In genomic region chr15:4816752-4817493, GRCm38 (mm10) we compare ENCODE assay signal across 8 mouse cellular contexts.
A peak's percentile ranks its signal among the peaks of the same experiment; 100 is the strongest.
DNase-seq lines count a peak whose midpoint lies in the region; ATAC-seq and TF ChIP-seq lines count a peak whose summit lies in the region.

No protein-coding gene starts in this region.

- peak overlapping the region; percentile 34; the same call in 1 of the 2 replicates for H3K4me3 ChIP-seq in gastrocnemius, adult 2 months

- peak overlapping the region; percentile 38; the same call in 1 of the 2 replicates for H3K27ac ChIP-seq in gastrocnemius, adult 2 months

- no peak for TF ChIP-seq CTCF in gastrocnemius, adult 2 months (IDR thresholded peaks at IDR 0.05)

- DNase-seq in gastrocnemius, adult 2 months: peak; percentile 19
- no peak for DNase-seq in gastrocnemius, postnatal 14 days
- DNase-seq in 416B (ENCODE audit: low read depth): peak; percentile 70
- no peak for DNase-seq in frontal cortex, postnatal 25 days (ENCODE audit: low spot score in 2 of 2)
- no peak for DNase-seq in yolk sac, embryonic 10.5 days (ENCODE audit: low spot score)
- no peak for DNase-seq in frontal cortex, adult 2 months (ENCODE audit: extremely low spot score in 1 of 2, low spot score in 1 of 2)

- peak; percentile 100 for ATAC-seq in hematopoietic stem cell, adult 5-6 weeks (replicated peaks in 1 of 2; ENCODE audit: insufficient read depth in 1 of 2, low FRiP score in 2 of 2, low TSS enrichment in 1 of 2, low read depth in 1 of 2, poor library complexity in 2 of 2, severe bottlenecking in 2 of 2)
- peak; percentile 99 for ATAC-seq in megakaryocyte progenitor cell, adult 5-6 weeks (replicated peaks; ENCODE audit: poor library complexity)

- intact Hi-C loops in gastrocnemius, adult 2 months (cut with DNase I): no loop called here
- intact Hi-C loops in gastrocnemius, postnatal 14 days (cut with DNase I; ENCODE audit: low total_unique reads): no loop called here

Comparison
In these comparisons a context has a peak if more than half of its experiments do, and no peak if none do; other contexts are left out.
1. DNase-seq: peak in gastrocnemius, adult 2 months (single experiment) and 416B (single experiment); none in gastrocnemius, postnatal 14 days (single experiment), frontal cortex, postnatal 25 days (0 of 2), yolk sac, embryonic 10.5 days (single experiment) and frontal cortex, adult 2 months (0 of 2).